Mouse (Mus musculus) kidney, adult 2 months (tissue): Measurements from ENCODE around the gene Nudt7.

Source experiments
- CTCF ChIP-seq: fragments of 200-500 bp; conservative IDR thresholded peaks from 2 replicates; pipeline ENCODE4 v1.5.1; 2011; ENCODE audit warnings: low read depth, mild to moderate bottlenecking, control low read depth, low read length, moderate library complexity, mixed read lengths; ENCODE audit not compliant: insufficient read depth, insufficient read length
- POLR2A ChIP-seq: fragments of 200-500 bp; IDR thresholded peaks from one replicate; pipeline ENCODE4 v1.6.1; 2011; ENCODE audit warnings: low read depth, low read length, control low read depth

- TF ChIP-seq POLR2A (no peak), CTCF (no peak)
These were observed 60.0 kb downstream of the Nudt7 start for GRCm38 (mm10) chr8:114193334-114193733.
